ENCODE assay signal across 9 mouse cellular contexts in genomic region chrX:13244588-13244987, GRCm38 (mm10). TPM values are rescaled to one million over a fixed set of nuclear protein-coding genes. Genes with fewer than 3 reads are reported as not detected.
A peak's percentile ranks its signal among the peaks of the same experiment; 100 is the strongest.
DNase-seq lines count a peak whose midpoint lies in the region; ATAC-seq and TF ChIP-seq lines count a peak whose summit lies in the region.
"Had no signal": no experiment of that assay in that cellular context is flagged by ENCODE, and none has a peak within 500 bp of the region (broad histone marks: within the 10 kb centered on the region; RNA-seq: fewer than 3 reads in every experiment).

No protein-coding gene starts in this region.

- H3K4me3 ChIP-seq in kidney, embryonic 14.5 days (ENCODE audit: low read length): no peak overlapping the region
- no peak overlapping the region for H3K4me3 ChIP-seq in bone marrow macrophage, adult 2 months (ENCODE audit: insufficient read depth, low read length)
- H3K4me3 ChIP-seq in kidney, adult 2 months (ENCODE audit: insufficient read depth, low read depth, low read length): no peak overlapping the region
- no peak overlapping the region for H3K4me3 ChIP-seq in liver, embryonic 15.5 days (replicated peaks)

- H3K4me2 ChIP-seq in kidney, embryonic 14.5 days (replicated peaks; ENCODE audit: low read depth, low read length): no peak overlapping the region
- 0 out of 2 replicates have a peak overlapping the region, but pooled peaks have one; percentile 7 for H3K4me2 ChIP-seq in liver, embryonic 15.5 days

- TF ChIP-seq POLR2A in bone marrow macrophage, adult 2 months (IDR thresholded peaks at IDR 0.05; ENCODE audit: borderline replicate concordance, low read depth, low read length): no peak
- TF ChIP-seq POLR2A in kidney, adult 2 months (IDR thresholded peaks at IDR 0.05; ENCODE audit: low read depth, low read length): no peak

- H3K9ac ChIP-seq in kidney, embryonic 14.5 days (ENCODE audit: low read depth, low read length): no peak overlapping the region
- no peak overlapping the region for H3K9ac ChIP-seq in liver, embryonic 15.5 days

- H3K27ac ChIP-seq in kidney, embryonic 14.5 days (ENCODE audit: low read depth, low read length): no peak overlapping the region; the same call in 1 of the 2 replicates
- H3K27ac ChIP-seq in bone marrow macrophage, adult 2 months (ENCODE audit: insufficient read depth, low read depth, low read length): 0 out of 2 replicates have a peak overlapping the region, but pooled peaks have one; percentile 21
- H3K27ac ChIP-seq in kidney, adult 2 months (ENCODE audit: insufficient read depth, low read depth, low read length): peak overlapping the region; percentile 83
- peak overlapping the region; percentile 64 for H3K27ac ChIP-seq in liver, embryonic 15.5 days (replicated peaks)

- no peaks in the 10 kb centered on the region for H3K4me1 ChIP-seq in kidney, embryonic 14.5 days (ENCODE audit: control insufficient read depth, insufficient read depth, low read length)
- peaks cover 21% of the 10 kb centered on the region for H3K4me1 ChIP-seq in bone marrow macrophage, adult 2 months (ENCODE audit: control insufficient read depth, insufficient read depth, low read length)
- peaks cover 15% of the 10 kb centered on the region; the same call in 1 of the 2 replicates for H3K4me1 ChIP-seq in kidney, adult 2 months (ENCODE audit: control insufficient read depth, insufficient read depth, low read length)
- H3K4me1 ChIP-seq in liver, embryonic 15.5 days (replicated peaks): peaks cover 42% of the 10 kb centered on the region

- peak; percentile 70 for DNase-seq in kidney, adult 11 months
- DNase-seq in kidney, adult 2 months: peak; percentile 78
- no peak for DNase-seq in adrenal gland, postnatal 36 days
- no peak for DNase-seq in spleen, adult 12 weeks (ENCODE audit: low spot score)
- no peak for DNase-seq in adipocyte (ENCODE audit: low spot score)
- DNase-seq: right cerebral cortex, postnatal 25 days had no signal

- no peak for TF ChIP-seq CTCF in bone marrow macrophage, adult 2 months (IDR thresholded peaks at IDR 0.05; ENCODE audit: low read depth, low read length)
- no peak for TF ChIP-seq CTCF in kidney, adult 2 months (conservative IDR thresholded peaks at IDR 0.05; ENCODE audit: insufficient read depth, insufficient read length, low read depth, low read length)

- H3K9me3 ChIP-seq in kidney, embryonic 14.5 days (ENCODE audit: control insufficient read depth, low read length): no peaks in the 10 kb centered on the region
- no peaks in the 10 kb centered on the region for H3K9me3 ChIP-seq in liver, embryonic 15.5 days (replicated peaks)

- H3K36me3 ChIP-seq in kidney, embryonic 14.5 days (ENCODE audit: control insufficient read depth, insufficient read depth, low read length): no peaks in the 10 kb centered on the region
- H3K36me3 ChIP-seq in kidney, adult 2 months (ENCODE audit: control insufficient read depth, insufficient read depth, low read length): no peaks in the 10 kb centered on the region
- H3K36me3 ChIP-seq in liver, embryonic 15.5 days (replicated peaks): no peaks in the 10 kb centered on the region

- no peaks in the 10 kb centered on the region; the same call in 1 of the 2 replicates for H3K27me3 ChIP-seq in kidney, embryonic 14.5 days (ENCODE audit: control insufficient read depth, insufficient read depth, low read length)
- H3K27me3 ChIP-seq in kidney, adult 2 months (replicated peaks; ENCODE audit: control insufficient read depth, insufficient read depth, low read length): no peaks in the 10 kb centered on the region
- no peaks in the 10 kb centered on the region for H3K27me3 ChIP-seq in liver, embryonic 15.5 days

- ATAC-seq in kidney, embryonic 14.5 days (ENCODE audit: low FRiP score, low TSS enrichment): no peak
- peak; percentile 65 for ATAC-seq in liver, embryonic 15.5 days (ENCODE audit: insufficient read depth)

RNA-seq across cellular contexts. Expression of gene Ddx3x, which starts 36.2 kb away (rescaled TPM):
- 131 and 161 TPM in 2 replicates for polyA plus RNA-seq in kidney, embryonic 14.5 days (2014; fragmentation: Nextera tagmentation; extraction: Ambion mirVana)
- polyA plus RNA-seq in bone marrow macrophage, adult 2 months (2012; ENCODE audit: insufficient read depth, insufficient read length, missing spikeins): 193 and 212 TPM in 2 replicates
- polyA plus RNA-seq in kidney, adult 2 months (2012; rRNA removed): 38.9 and 41.4 TPM in 2 replicates
- 46.0 and 46.3 TPM in 2 replicates for polyA plus RNA-seq in liver, embryonic 15.5 days (2015; fragmentation: Nextera tagmentation; extraction: Ambion mirVana)
- 100 to 1,000 TPM; 362 to 459 TPM for total RNA-seq in adrenal gland, postnatal 36 days (2021)

Comparison
In these comparisons a context has a peak if more than half of its experiments do, and no peak if none do; other contexts are left out.
1. DNase-seq: peak in kidney, adult 11 months (single experiment) and kidney, adult 2 months (single experiment); none in adrenal gland, postnatal 36 days (0 of 2), spleen, adult 12 weeks (single experiment) and adipocyte (single experiment).